Mouse (Mus musculus) heart, postnatal 0 days (tissue): ENCODE results near the gene Flywch1.

Source experiments
- CTCF ChIP-seq: IDR thresholded peaks from 2 replicates; pipeline ENCODE4 v1.5.1; 2016; ENCODE audit warnings: antibody characterized with exemption, control low read depth, low read depth
- EP300 ChIP-seq: IDR thresholded peaks from 2 replicates; pipeline ENCODE4 v1.6.1; 2016; ENCODE audit warnings: antibody characterized with exemption, low read depth

GRCm38 (mm10) chr17:23748631-23749391 lies 22.6 kb downstream of the Flywch1 start:
- TF ChIP-seq CTCF (peak; percentile 81), EP300 (no peak)
